Mouse (Mus musculus) frontal cortex, adult 2 months (tissue): ENCODE measurements around the gene Wdr53. TPM values are rescaled to one million over a fixed set of nuclear protein-coding genes. Genes with fewer than 3 reads are reported as not detected.
"Not testable (repeated sequence)": the region's sequence is repeated elsewhere in the genome, so short reads cannot be mapped to it uniquely, and the experiment has no call there.

Experiments
- DNase-seq, 2 experiments: peaks; one replicate each; pipeline ENCODE4 v3.0.0; 2022; ENCODE audit warnings: low spot score in 1 of 2; ENCODE audit errors: extremely low spot score in 1 of 2
- polyA plus RNA-seq: library from polyadenylated mRNA; depleted of rRNA; stranded (reverse); fragments of >200 nt; gene quantifications from 2 replicates; pipeline ENCODE4 v1.2.3, GENCODE M21; 2012; rRNA removed

The Wdr53 gene
- polyA plus RNA-seq: 10.6 and 11.9 TPM in 2 replicates

DNA sequence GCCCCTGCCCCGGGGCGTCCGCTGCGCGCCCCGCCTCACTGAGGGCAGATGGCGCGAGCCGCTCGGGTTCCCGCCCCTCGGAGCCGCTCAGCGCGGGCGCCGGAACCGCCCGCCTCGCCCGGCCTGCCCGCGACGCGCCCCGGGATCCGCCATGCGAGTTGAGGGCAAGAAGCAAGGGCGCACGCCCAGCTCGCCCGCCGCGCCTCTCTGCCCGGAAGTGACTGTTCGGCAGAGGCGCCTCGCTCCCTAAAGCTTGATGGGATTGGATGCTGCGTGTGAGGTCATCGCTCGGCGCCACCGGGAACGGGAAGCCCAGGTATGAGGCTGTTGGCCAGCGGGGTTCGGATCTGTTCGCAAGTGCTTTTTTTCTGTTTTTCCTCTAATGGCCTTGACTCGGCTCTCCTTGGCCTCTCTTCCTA, at the start of gene Wdr53, which contains the start of gene Fbxo45:
Wdr53 (plus strand) TSS at position 276 of the 419 bp plus-strand sequence.
Fbxo45 (minus strand) TSS at position 207 of the 419 bp plus-strand sequence.
- DNase-seq: peak; percentile 97 to 98

DNA sequence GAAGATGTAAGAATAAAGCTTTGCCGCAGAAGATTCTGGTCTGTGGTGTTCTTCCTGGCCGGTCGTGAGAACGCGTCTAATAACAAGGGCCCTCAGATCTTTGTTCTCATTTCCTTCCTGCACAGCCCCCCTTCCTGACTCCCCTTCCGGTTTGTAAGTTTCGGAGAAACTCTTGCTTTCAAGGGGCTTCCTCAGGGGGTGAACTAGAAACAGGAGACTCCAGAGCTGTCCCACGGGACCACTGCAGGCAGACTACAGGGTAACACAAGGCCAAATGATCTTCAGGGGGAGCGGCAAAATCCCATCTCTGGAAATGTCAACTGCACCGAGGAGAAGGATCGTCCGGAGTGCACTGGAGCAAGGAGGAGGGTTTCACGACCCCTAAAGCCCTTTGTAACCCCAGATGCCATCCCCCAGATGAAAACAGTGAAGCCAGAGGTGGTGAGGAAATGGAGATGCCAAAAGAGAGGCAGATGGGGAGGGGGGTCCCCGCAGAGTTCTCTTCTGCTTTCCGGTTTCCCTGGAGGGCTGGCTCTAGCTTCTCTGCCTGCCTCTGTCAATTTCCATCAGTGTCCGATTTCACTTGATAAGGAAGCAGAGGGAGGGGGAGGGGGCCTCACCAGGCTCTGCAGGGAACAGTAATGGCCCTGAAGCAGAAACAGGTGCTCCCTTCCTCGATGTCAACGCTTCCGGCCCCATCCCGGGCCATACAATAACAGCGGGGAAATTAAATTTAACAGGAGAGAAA, 46.6 kb upstream of the Wdr53 start:
- no peak for DNase-seq

- DNase-seq: no peak
Measured at GRCm38 (mm10) chr16:32201004-32201325, 46.1 kb upstream of the Wdr53 start.

GRCm38 (mm10) chr16:32202681-32203080, 44.3 kb upstream of the Wdr53 start:
- DNase-seq: peak in 1 of 2 experiments; percentile 53

- no peak for DNase-seq
Measured at GRCm38 (mm10) chr16:32204902-32205301, 42.1 kb upstream of the Wdr53 start.

- peak in 1 of 2 experiments; percentile 27 for DNase-seq
Measured at GRCm38 (mm10) chr16:32214156-32214555, 32.9 kb upstream of the Wdr53 start.

DNA sequence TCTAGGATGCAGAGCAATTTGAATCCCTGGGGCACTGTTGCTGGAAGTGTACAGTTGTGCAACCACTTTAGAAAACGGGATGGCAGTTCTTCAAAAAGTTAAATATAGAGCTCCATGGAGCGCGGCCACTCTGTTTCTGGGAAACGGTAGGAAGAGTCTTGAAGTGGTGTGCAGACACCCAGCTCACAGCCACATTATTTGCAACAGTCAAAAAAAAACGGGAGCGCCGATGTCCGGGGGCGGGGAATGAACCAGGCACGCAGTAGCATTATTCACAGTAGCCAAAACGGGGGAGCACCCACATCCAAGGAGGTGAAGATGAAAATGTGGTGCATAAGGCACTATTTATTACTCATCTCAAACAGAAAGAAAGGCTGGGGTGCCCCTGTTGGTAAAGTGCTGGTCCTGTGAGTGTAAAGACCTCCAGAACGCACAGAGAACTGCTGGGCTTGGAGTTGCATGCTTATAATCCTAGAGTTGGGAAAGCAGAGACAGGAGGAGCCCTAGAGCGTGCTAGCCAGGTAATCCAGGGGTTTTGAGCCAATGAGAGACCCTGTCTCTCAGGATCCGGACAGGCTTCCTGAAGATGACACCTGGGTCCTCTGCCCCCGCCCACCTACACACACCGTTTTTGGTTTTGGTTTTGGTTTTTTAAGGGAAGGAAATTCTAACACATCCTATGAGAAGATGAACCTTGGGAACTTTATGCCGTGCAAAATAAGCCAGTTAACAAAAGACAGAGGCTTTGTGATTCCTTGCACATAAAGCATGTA, 32.0 kb upstream of the Wdr53 start:
- peak; percentile 48 to 71 for DNase-seq

- no peak for DNase-seq
Measured at GRCm38 (mm10) chr16:32221803-32222202, 25.2 kb upstream of the Wdr53 start.

GRCm38 (mm10) chr16:32222399-32222798, 24.6 kb upstream of the Wdr53 start:
- DNase-seq: no peak

DNA sequence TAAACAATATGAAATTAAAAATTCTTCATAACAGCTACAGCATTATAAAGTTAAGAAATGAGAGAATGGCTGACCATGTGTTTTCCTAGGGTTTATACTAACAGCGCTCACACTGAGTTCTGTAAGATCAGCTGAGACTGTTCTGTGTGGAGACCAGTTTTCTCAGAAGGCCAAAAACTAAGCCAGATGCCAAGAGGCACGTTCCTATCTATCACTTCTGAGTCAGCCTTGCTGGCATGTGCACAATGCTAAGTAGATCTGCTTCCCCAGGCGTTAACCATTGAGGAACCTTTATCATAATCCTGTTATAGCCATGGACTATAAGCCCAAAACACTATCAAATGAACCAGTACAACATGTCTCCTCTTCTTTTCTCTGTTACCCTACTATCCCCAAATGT, 15.0 kb upstream of the Wdr53 start:
- DNase-seq: not testable (repeated sequence)

DNA sequence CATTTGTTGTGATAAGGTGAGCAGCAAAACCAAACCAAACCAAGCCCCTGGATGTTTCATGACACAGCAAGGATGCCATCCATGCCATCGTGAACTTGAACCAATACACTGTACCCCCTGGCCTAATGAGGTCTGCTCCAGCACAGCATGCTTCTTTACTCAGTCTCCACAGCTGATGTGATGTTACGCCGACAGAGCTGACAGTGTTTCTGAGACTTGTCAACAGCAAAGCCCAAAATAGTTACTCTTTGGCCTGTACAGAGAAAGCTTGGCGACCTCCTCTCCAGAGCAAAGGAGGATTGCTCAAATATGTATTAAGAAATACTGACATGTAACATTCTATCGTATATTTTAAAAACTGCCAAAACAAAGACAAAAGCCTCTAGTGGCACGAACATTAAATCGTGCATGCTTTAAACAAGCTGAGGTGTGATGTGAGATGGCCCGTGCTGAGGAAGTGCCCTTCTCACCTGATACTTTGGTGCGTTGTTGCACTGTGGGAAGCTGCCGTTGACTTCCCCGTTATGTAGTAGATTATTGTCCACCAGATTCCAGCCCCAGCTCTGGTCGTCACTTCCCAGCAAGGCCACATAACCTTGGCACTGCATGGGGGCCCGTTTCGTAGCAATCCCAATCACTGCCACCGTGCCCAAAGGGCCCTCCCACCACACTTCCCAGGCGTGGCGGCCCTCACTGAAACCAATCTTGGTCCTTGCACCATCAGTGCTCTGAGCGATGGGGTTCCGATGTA, 8.9 kb upstream of the Wdr53 start:
- DNase-seq: no peak

DNA sequence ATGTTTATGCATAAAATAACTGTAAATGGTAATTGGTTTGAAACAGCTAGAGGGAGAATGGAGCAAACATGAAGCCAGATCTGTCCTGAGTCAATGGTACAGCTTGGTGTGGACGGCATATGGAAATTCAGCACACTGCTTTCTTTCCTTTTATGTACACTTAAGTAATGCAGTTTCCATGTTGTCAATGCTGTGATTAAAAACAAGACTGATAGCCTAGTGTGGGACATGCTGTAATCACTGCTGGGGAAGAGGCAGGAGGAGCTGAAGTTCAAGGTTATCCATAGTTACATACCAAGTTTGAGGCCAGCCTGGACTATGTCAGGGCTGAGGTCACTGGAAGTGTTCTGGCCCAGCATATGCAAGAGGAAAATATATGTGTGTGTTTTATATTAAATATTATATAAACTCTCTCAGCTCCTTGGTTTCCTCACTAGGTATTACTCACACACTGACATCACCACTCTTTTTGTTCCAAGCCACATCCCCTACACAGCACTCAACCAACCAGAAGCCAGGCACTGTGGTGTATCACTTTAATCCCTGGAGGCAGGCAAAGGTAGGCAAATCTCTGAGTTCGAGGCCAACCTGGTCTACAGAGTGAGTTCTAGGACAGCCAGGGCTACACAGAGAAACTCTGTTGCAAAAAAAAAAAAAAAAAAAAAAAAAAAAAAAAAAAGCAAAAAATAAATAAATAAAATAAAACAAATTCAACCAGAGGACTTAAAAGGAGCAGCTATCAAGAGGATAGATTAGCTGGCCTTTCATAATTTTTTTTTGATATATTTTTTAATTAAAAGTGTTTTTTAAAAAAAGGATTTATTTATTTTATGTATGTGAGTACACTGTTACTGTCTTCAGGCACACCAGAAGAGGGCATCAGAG, 7.4 kb upstream of the Wdr53 start:
- no peak for DNase-seq

DNA sequence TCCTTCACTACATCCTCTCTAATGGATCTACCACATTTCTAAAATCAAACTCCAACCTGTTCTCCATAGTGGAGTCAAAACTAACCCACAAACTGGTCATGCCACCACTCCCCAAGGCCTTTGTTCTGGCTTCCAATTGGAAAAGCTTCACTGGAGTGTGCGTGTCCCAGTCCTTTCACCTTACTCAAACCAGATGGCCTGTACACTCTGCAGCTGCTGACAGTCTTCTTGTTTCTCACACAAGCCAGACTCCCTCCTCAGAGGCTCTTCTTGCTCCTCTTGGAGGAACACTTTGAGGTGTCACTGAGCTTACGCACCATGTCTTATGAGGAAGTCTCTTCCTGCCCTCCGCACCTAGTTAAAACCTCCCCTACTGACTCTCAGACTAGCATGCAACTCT, 3.1 kb upstream of the Wdr53 start:
- DNase-seq: no peak

DNA sequence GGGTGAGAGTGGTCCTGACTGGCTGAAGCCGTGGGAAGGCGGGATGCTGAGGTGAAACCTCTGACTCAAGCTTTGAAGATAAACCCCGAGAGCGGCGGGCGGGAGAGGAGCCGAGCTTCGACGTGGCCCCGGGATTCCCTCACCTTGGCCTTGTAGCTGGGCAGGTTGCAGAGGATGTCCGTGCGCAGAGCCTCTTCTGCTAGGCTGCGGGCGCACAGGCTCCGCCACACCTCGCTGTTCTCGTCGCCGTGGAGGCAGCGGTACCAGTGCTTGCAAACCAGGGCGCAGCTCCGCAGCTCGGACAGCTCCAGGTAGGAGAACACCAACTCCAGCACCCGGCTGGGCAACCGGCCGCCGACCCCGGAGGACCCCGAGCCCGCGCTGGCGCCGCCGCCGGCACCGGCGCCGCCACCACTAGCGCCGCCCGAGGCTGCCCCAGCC, 656 bp upstream of the Wdr53 start:
- DNase-seq: peak in 1 of 2 experiments; percentile 44

GRCm38 (mm10) chr16:32264225-32264624, 17.2 kb downstream of the Wdr53 start:
- not testable (repeated sequence) for DNase-seq

- DNase-seq: no peak
Measured at GRCm38 (mm10) chr16:32271291-32271690, 24.3 kb downstream of the Wdr53 start, which contains the start of gene Smco1. TSS of gene Smco1 (plus strand) at chr16:32271468.

GRCm38 (mm10) chr16:32273338-32273737, 26.3 kb downstream of the Wdr53 start:
- no peak for DNase-seq

DNA sequence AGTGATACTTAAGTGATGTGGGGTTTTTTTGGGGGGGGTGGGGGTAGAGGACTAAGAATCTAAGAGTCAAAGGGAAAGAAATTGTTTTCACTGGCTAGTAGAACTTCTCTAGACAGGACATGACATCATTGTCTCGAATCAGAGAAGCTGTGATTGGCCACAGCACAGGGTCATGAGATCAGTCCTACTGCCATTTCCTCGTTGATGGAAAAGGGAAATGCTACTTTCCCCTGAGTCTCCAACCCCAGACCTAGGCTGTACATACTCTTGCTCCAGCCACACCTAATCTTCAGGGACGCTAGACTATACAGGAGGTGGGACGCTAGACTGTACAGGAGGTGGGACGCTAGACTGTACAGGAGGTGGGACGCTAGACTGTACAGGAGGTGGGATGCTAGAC, 28.0 kb downstream of the Wdr53 start:
- DNase-seq: no peak

GRCm38 (mm10) chr16:32275830-32276229, 28.8 kb downstream of the Wdr53 start:
- DNase-seq: no peak
